Mouse (Mus musculus) MEL (cell line): Measurements from ENCODE around the gene Olfr1368. TPM values are rescaled to one million over a fixed set of nuclear protein-coding genes. Genes with fewer than 3 reads are reported as not detected.

Experiments
- DNase-seq: peaks from one replicate; pipeline ENCODE4 v3.0.0; 2011; ENCODE audit warnings: low read depth, low spot score
- H3K27ac ChIP-seq: 2 replicates; pipeline ENCODE4 v1.5.1; 2012; ENCODE audit warnings: low read depth, mild to moderate bottlenecking, control low read depth, low read length, moderate library complexity; ENCODE audit not compliant: control insufficient read depth
- H3K27me3 ChIP-seq, 2 experiments: fragments of 150-350 bp in 1 of 2; sonication (generic) in 1 of 2; 2 replicates each; pipeline ENCODE4 v1.6.1; 2012; ENCODE audit warnings: low read length in 2 of 2, mild to moderate bottlenecking in 2 of 2, improper control_type of control experiment in 1 of 2, moderate library complexity in 1 of 2; ENCODE audit not compliant: insufficient read depth in 2 of 2, control insufficient read depth in 1 of 2
- H3K36me3 ChIP-seq, 2 experiments: 2 replicates each; pipeline ENCODE4 v1.6.1; 2012 to 2014; ENCODE audit warnings: low read length in 2 of 2, improper control_type of control experiment in 1 of 2, inconsistent platforms in 1 of 2, mild to moderate bottlenecking in 1 of 2; ENCODE audit not compliant: insufficient read depth in 2 of 2, control insufficient read depth in 1 of 2
- H3K4me1 ChIP-seq, 2 experiments: fragments of 150-350 bp in 1 of 2; sonication (generic) in 1 of 2; 2 replicates each; pipeline ENCODE4 v1.6.1; 2012; ENCODE audit warnings: low read length in 2 of 2, improper control_type of control experiment in 1 of 2, mild to moderate bottlenecking in 1 of 2; ENCODE audit not compliant: insufficient read depth in 2 of 2, control insufficient read depth in 1 of 2
- H3K4me3 ChIP-seq, 2 experiments: fragments of 150-350 bp in 1 of 2; sonication (generic) in 1 of 2; 2 replicates each; pipeline ENCODE4 v1.5.1; 2012; ENCODE audit warnings: low read depth in 2 of 2, low read length in 2 of 2, mild to moderate bottlenecking in 2 of 2, moderate library complexity in 2 of 2, control low read depth in 1 of 2, improper control_type of control experiment in 1 of 2; ENCODE audit not compliant: control insufficient read depth in 1 of 2, insufficient read depth in 1 of 2
- H3K79me2 ChIP-seq: 2 replicates; pipeline ENCODE4 v1.6.1; 2012; ENCODE audit warnings: mild to moderate bottlenecking, low read length, moderate library complexity; ENCODE audit not compliant: control insufficient read depth, poor library complexity, insufficient read depth
- H3K9ac ChIP-seq: 2 replicates; pipeline ENCODE4 v1.6.1; 2012; ENCODE audit warnings: low read depth, mild to moderate bottlenecking, control low read depth, low read length, moderate library complexity; ENCODE audit not compliant: control insufficient read depth, poor library complexity, severe bottlenecking
- H3K9me3 ChIP-seq: fragments of 150-350 bp; sonication (generic); replicated peaks from 2 replicates; pipeline ENCODE4 v1.6.1; 2012; ENCODE audit warnings: mild to moderate bottlenecking, low read length, improper control_type of control experiment, moderate library complexity; ENCODE audit not compliant: insufficient read depth
- CTCF ChIP-seq, 3 experiments: IDR thresholded peaks in 2 of 3; conservative IDR thresholded peaks in 1 of 3; 2 replicates each; pipeline ENCODE4 v1.5.1; 2011 to 2012; ENCODE audit warnings: low read length in 3 of 3, low read depth in 2 of 3, mild to moderate bottlenecking in 2 of 3, improper control_type of control experiment in 1 of 3, inconsistent platforms in 1 of 3, mixed read lengths in 1 of 3, moderate library complexity in 1 of 3; ENCODE audit not compliant: control insufficient read depth in 1 of 3, insufficient read depth in 1 of 3, poor library complexity in 1 of 3, severe bottlenecking in 1 of 3
- MEF2A ChIP-seq: IDR thresholded peaks from 2 replicates; pipeline ENCODE4 v1.6.1; 2014; ENCODE audit warnings: low read depth, mild to moderate bottlenecking, inconsistent platforms, low read length, improper control_type of control experiment; ENCODE audit not compliant: poor library complexity, insufficient replicate concordance, severe bottlenecking; ENCODE audit errors: extremely low read depth
- POLR2AphosphoS2 ChIP-seq: IDR thresholded peaks from 2 replicates; pipeline ENCODE4 v1.6.1; 2011; ENCODE audit warnings: low read length, improper control_type of control experiment
- RAD21 ChIP-seq: IDR thresholded peaks from 2 replicates; pipeline ENCODE4 v1.6.1; 2011; ENCODE audit warnings: mild to moderate bottlenecking, low read depth, low read length, improper control_type of control experiment
- SMC3 ChIP-seq: IDR thresholded peaks from 2 replicates; pipeline ENCODE4 v1.6.1; 2011; ENCODE audit warnings: low read depth, low read length, improper control_type of control experiment
- TBP ChIP-seq: IDR thresholded peaks from 2 replicates; pipeline ENCODE4 v1.8.0; 2011; ENCODE audit warnings: low read depth, low read length, improper control_type of control experiment
- USF1 ChIP-seq: IDR thresholded peaks from 2 replicates; pipeline ENCODE4 v1.6.1; 2014; ENCODE audit warnings: low read depth, mild to moderate bottlenecking, inconsistent platforms, low read length, improper control_type of control experiment, moderate library complexity
- polyA plus RNA-seq, 2 experiments: library from polyadenylated mRNA; stranded (reverse) in 1 of 2; unstranded in 1 of 2; fragments of >175 nt in 1 of 2; fragments of >200 nt in 1 of 2; gene quantifications; 2 replicates each; pipeline versions ENCODE4 v1.2.1 to v1.2.4; 2012; ENCODE audit warnings: low replicate concordance in 2 of 2, low read depth in 1 of 2; ENCODE audit not compliant: insufficient read length in 2 of 2, insufficient read depth in 1 of 2, missing spikeins in 1 of 2
- total RNA-seq: library from RNA; depleted of rRNA; stranded (reverse); fragments of 300-350 nt; gene quantifications from 2 replicates; pipeline ENCODE4 v1.2.3, GENCODE M21; 2012; rRNA removed

The Olfr1368 gene
- total and polyA plus RNA-seq, 3 experiments = not detected

- TF ChIP-seq RAD21 (no peak), MEF2A (no peak), TBP (no peak), USF1 (no peak), POLR2AphosphoS2 (no peak), CTCF (IDR thresholded peaks at IDR 0.05 in 2 of 3, conservative IDR thresholded peaks at IDR 0.05 in 1 of 3; ENCODE audit: control insufficient read depth in 1 of 3, insufficient read depth in 1 of 3, low read depth in 2 of 3, low read length in 3 of 3, poor library complexity in 1 of 3, severe bottlenecking in 1 of 3) (no peak), SMC3 (no peak)
- Histone ChIP-seq H3K4me3 (no peak overlapping the region), H3K36me3 (no peaks in the 10 kb centered on the region), H3K4me1 (no peaks in the 10 kb centered on the region), H3K9ac (no peak overlapping the region), H3K27ac (no peak overlapping the region), H3K79me2 (no peaks in the 10 kb centered on the region), H3K27me3 (no peaks in the 10 kb centered on the region), H3K9me3 (no peaks in the 10 kb centered on the region)
- DNase-seq = no peak
Observed at GRCm38 (mm10) chr13:21109759-21110158, 35.9 kb downstream of the Olfr1368 start.

Other genes with a start within 250 kb of the Olfr1368 start
- not detected in 2 replicates for gene Olfr1370, start 70.9 kb downstream of the Olfr1368 start, total RNA-seq
- gene Olfr1370, start 70.9 kb downstream of the Olfr1368 start, polyA plus RNA-seq = not detected
- gene Olfr1369-ps1, start 34.4 kb downstream of the Olfr1368 start, total RNA-seq = not detected in 2 replicates
- under 1 TPM in 1 of 2 experiments, not detected in 1; 0.74 TPM for gene Olfr1369-ps1, start 34.4 kb downstream of the Olfr1368 start, polyA plus RNA-seq
- not detected in 2 replicates for gene Olfr263, start 16.2 kb downstream of the Olfr1368 start, total RNA-seq
- gene Olfr263, start 16.2 kb downstream of the Olfr1368 start, polyA plus RNA-seq = not detected
- gene Trim27, start 33.6 kb upstream of the Olfr1368 start, total RNA-seq = 257 and 258 TPM in 2 replicates
- 100 to 1,000 TPM; 311 to 339 TPM for gene Trim27, start 33.6 kb upstream of the Olfr1368 start, polyA plus RNA-seq
- not detected in 2 replicates for gene Gpx5, start 146.9 kb upstream of the Olfr1368 start, total RNA-seq
- not detected for gene Gpx5, start 146.9 kb upstream of the Olfr1368 start, polyA plus RNA-seq
- not detected in 2 replicates for gene Gpx6, start 166.3 kb upstream of the Olfr1368 start, total RNA-seq
- not detected for gene Gpx6, start 166.3 kb upstream of the Olfr1368 start, polyA plus RNA-seq
- not detected in 2 replicates for gene Olfr1367, start 201.0 kb upstream of the Olfr1368 start, total RNA-seq
- gene Olfr1367, start 201.0 kb upstream of the Olfr1368 start, polyA plus RNA-seq = not detected
- 9.7 and 11.1 TPM in 2 replicates for gene Zscan12, start 217.0 kb upstream of the Olfr1368 start, total RNA-seq
- 1 to 10 TPM in 1 of 2 experiments, not detected in 1; 6.8 TPM for gene Zscan12, start 217.0 kb upstream of the Olfr1368 start, polyA plus RNA-seq